Mouse (Mus musculus) lung, postnatal 14 days (tissue): Measurements from ENCODE around the gene Spta1.

Experiments used
- DNase-seq: peaks from one replicate; pipeline ENCODE4 v3.0.0; 2021

Gene Spta1

GRCm38 (mm10) chr1:174172605-174173004 lies at the start of gene Spta1:
TSS of gene Spta1 (plus strand) at chr1:174172776.
- DNase-seq: no peak

- DNase-seq: no peak
Measured at GRCm38 (mm10) chr1:174131217-174131616, 41.4 kb upstream of the Spta1 start, which contains the start of gene Olfr424. TSS of gene Olfr424 (plus strand) at chr1:174131517.

GRCm38 (mm10) chr1:174131999-174132398 lies 40.6 kb upstream of the Spta1 start:
- no peak for DNase-seq

GRCm38 (mm10) chr1:174141384-174141783 lies 31.2 kb upstream of the Spta1 start:
- no peak for DNase-seq

GRCm38 (mm10) chr1:174146696-174147095 lies 25.9 kb upstream of the Spta1 start:
- no peak for DNase-seq

- no peak for DNase-seq
Measured at GRCm38 (mm10) chr1:174149289-174149688, 23.3 kb upstream of the Spta1 start.

GRCm38 (mm10) chr1:174155333-174155732 lies 17.2 kb upstream of the Spta1 start, which contains the start of gene Olfr420:
TSS of gene Olfr420 (plus strand) at chr1:174155633.
- DNase-seq: no peak

- DNase-seq: no peak
Measured at GRCm38 (mm10) chr1:174157622-174158021, 15.0 kb upstream of the Spta1 start.

GRCm38 (mm10) chr1:174158512-174158911 lies 14.1 kb upstream of the Spta1 start:
- DNase-seq: no peak

- DNase-seq: no peak
Measured at GRCm38 (mm10) chr1:174159095-174159494, 13.5 kb upstream of the Spta1 start.

- no peak for DNase-seq
Measured at GRCm38 (mm10) chr1:174169024-174169423, 3.6 kb upstream of the Spta1 start.

- DNase-seq: no peak
Measured at GRCm38 (mm10) chr1:174170706-174171501, 1.7 kb upstream of the Spta1 start.

GRCm38 (mm10) chr1:174171537-174171936 lies 1.0 kb upstream of the Spta1 start:
- no peak for DNase-seq

GRCm38 (mm10) chr1:174204699-174205098 lies 32.1 kb downstream of the Spta1 start:
- no peak for DNase-seq

- no peak for DNase-seq
Measured at GRCm38 (mm10) chr1:174212286-174212685, 39.7 kb downstream of the Spta1 start.

- no peak for DNase-seq
Measured at GRCm38 (mm10) chr1:174215270-174216038, 42.9 kb downstream of the Spta1 start.

- no peak for DNase-seq
Measured at GRCm38 (mm10) chr1:174216528-174217204, 44.1 kb downstream of the Spta1 start.

GRCm38 (mm10) chr1:174239916-174240315 lies 67.3 kb downstream of the Spta1 start:
- DNase-seq: no peak

- DNase-seq: no peak
Measured at GRCm38 (mm10) chr1:174244621-174245020, 72.0 kb downstream of the Spta1 start.

- no peak for DNase-seq
Measured at GRCm38 (mm10) chr1:174246080-174246479, 73.5 kb downstream of the Spta1 start.

- DNase-seq: no peak
Measured at GRCm38 (mm10) chr1:174247170-174247569, 74.6 kb downstream of the Spta1 start.

GRCm38 (mm10) chr1:174250376-174250775 lies 77.8 kb downstream of the Spta1 start:
- no peak for DNase-seq

GRCm38 (mm10) chr1:174251961-174252360 lies 79.4 kb downstream of the Spta1 start, which contains the start of gene Olfr419:
TSS of gene Olfr419 (minus strand) at chr1:174252061.
- no peak for DNase-seq
